Mouse (Mus musculus): ENCODE measurements around the gene Gm45713. TPM values are rescaled to one million over a fixed set of nuclear protein-coding genes. Genes with fewer than 3 reads are reported as not detected.
A peak's percentile ranks its signal among the peaks of the same experiment; 100 is the strongest.

Gm45713 gene
- total RNA-seq, 2 experiments from 2014 or later, result not detected

Small RNA genes within 50 kb of the gene (microRNA-seq; reads per million reads assigned to microRNA genes)
- 734 reads per million, percentile 75 among the genes with 10 or more reads in this experiment for gene Mir150
- gene Mir5121, result 68.2 reads per million, percentile 46 among the genes with 10 or more reads in this experiment
- gene Mir7055, result not detected

Other genes starting within 250 kb of the Gm45713 start
- 10 to 100 TPM; 86.1 to 97.1 TPM for gene Med25, start 243.5 kb downstream of the Gm45713 start, total RNA-seq (2021)
- 10 to 100 TPM; 24.9 to 25.8 TPM for gene Fuz, start 240.2 kb downstream of the Gm45713 start, total RNA-seq (2021)
- 100 to 1,000 TPM in 1 of 2 experiments, 10 to 100 TPM in 1; 95.0 to 106 TPM for gene Ap2a1, start 206.7 kb downstream of the Gm45713 start, total RNA-seq (2021)
- gene Tsks, start 193.0 kb downstream of the Gm45713 start, total RNA-seq (2021), result not detected
- gene Cpt1c, start 161.4 kb downstream of the Gm45713 start, total RNA-seq (2021), result 10 to 100 TPM in 1 of 2 experiments, 1 to 10 TPM in 1; 8.6 to 10.7 TPM
- gene Prmt1, start 149.7 kb downstream of the Gm45713 start, total RNA-seq (2021), result 100 to 1,000 TPM; 236 to 262 TPM
- gene Irf3, start 138.6 kb downstream of the Gm45713 start, total RNA-seq (2021), result 100 to 1,000 TPM in 1 of 2 experiments, 10 to 100 TPM in 1; 90.4 to 123 TPM
- 10 to 100 TPM; 16.5 to 17.4 TPM for gene Bcl2l12, start 137.5 kb downstream of the Gm45713 start, total RNA-seq (2021)
- gene Scaf1, start 119.9 kb downstream of the Gm45713 start, total RNA-seq (2021), result 10 to 100 TPM; 76.9 to 82.6 TPM
- 100 to 1,000 TPM in 1 of 2 experiments, 10 to 100 TPM in 1; 98.9 to 101 TPM for gene Rras, start 118.3 kb downstream of the Gm45713 start, total RNA-seq (2021)
- gene Prr12, start 83.3 kb downstream of the Gm45713 start, total RNA-seq (2021), result 10 to 100 TPM; 47.7 to 59.7 TPM
- 10 to 100 TPM; 50.5 to 65.3 TPM for gene Nosip, start 73.8 kb downstream of the Gm45713 start, total RNA-seq (2021)
- 10 to 100 TPM; 18.1 to 20.5 TPM for gene Prrg2, start 73.6 kb downstream of the Gm45713 start, total RNA-seq (2021)
- 10 to 100 TPM; 32.2 to 38.3 TPM for gene Rcn3, start 44.0 kb downstream of the Gm45713 start, total RNA-seq (2021)
- gene Fcgrt, start 32.4 kb downstream of the Gm45713 start, total RNA-seq (2021), result 100 to 1,000 TPM; 116 to 138 TPM
- gene Rps11, start 11.8 kb downstream of the Gm45713 start, total RNA-seq (2021), result 1,000 to 10,000 TPM; 1,231 to 1,372 TPM
- gene Rpl13a, start 7.5 kb downstream of the Gm45713 start, total RNA-seq (2021), result 1,000 to 10,000 TPM; 1,621 to 1,757 TPM
- gene Flt3l, start 201 bp upstream of the Gm45713 start, total RNA-seq (2021), result 10 to 100 TPM; 15.3 to 25.5 TPM
- gene Pih1d1, start 18.1 kb upstream of the Gm45713 start, total RNA-seq (2021), result 10 to 100 TPM; 59.1 to 77.0 TPM
- 10 to 100 TPM; 62.7 to 76.7 TPM for gene Aldh16a1, start 18.4 kb upstream of the Gm45713 start, total RNA-seq (2021)
- under 1 TPM in 1 of 2 experiments, not detected in 1; 0.17 TPM for gene Slc17a7, start 27.7 kb upstream of the Gm45713 start, total RNA-seq (2021)
- not detected for gene Gfy, start 43.3 kb upstream of the Gm45713 start, total RNA-seq (2021)
- not detected for gene Pth2, start 44.8 kb upstream of the Gm45713 start, total RNA-seq (2021)
- not detected for gene Ccdc155, start 68.7 kb upstream of the Gm45713 start, total RNA-seq (2021)
- gene Dkkl1, start 75.9 kb upstream of the Gm45713 start, total RNA-seq (2021), result not detected
- gene Tead2, start 79.5 kb upstream of the Gm45713 start, total RNA-seq (2021), result 10 to 100 TPM; 10.6 to 15.3 TPM
- 1 to 10 TPM; 2.2 to 4.1 TPM for gene Cd37, start 102.9 kb upstream of the Gm45713 start, total RNA-seq (2021)
- not detected for gene Slc6a16, start 104.9 kb upstream of the Gm45713 start, total RNA-seq (2021)
- gene Slc6a21, start 141.3 kb upstream of the Gm45713 start, total RNA-seq (2021), result under 1 TPM in 1 of 2 experiments, not detected in 1; 0.13 TPM
- 1 to 10 TPM; 5.7 to 8.5 TPM for gene Trpm4, start 197.5 kb upstream of the Gm45713 start, total RNA-seq (2021)
- gene Hrc, start 199.1 kb upstream of the Gm45713 start, total RNA-seq (2021), result under 1 TPM in 1 of 2 experiments, not detected in 1; 0.13 TPM
- 1 to 10 TPM; 1.5 to 1.7 TPM for gene Ppfia3, start 230.8 kb upstream of the Gm45713 start, total RNA-seq (2021)
- 1 to 10 TPM in 1 of 2 experiments, under 1 TPM in 1; 0.70 to 2.8 TPM for gene Lin7b, start 234.4 kb upstream of the Gm45713 start, total RNA-seq (2021)